Mouse (Mus musculus): ENCODE data around the gene Papss1. TPM values are rescaled to one million over a fixed set of nuclear protein-coding genes. Genes with fewer than 3 reads are reported as not detected.

The Papss1 gene
- polyA plus RNA-seq, 1 experiment from 2014 or later, result 7.9 TPM

DNA sequence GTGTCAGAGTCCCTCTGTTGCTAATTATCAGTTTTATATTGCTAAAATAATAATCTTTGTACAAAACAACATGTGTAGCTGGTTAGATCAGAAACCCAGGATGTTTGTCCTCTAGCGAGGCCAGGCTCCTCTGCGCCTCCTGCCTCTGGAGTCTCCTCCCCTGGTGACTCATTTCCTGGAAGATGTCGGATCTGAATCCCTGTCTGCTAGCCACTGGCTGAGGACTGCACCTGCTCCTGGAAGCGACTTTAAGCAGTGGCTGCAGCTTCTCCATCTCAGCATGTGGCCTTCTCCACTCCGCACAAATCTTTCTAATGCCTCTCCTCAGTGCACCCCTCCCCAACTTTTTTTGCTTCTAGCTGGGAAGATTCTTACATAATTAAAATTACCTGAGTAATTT is 71.6 kb downstream of the Papss1 start:
- Histone ChIP-seq H3K4me2 (no peak overlapping the region), H3K4me3 (replicated peaks) (no peak overlapping the region), H3K27ac (replicated peaks) (no peak overlapping the region), H3K4me1 (replicated peaks) (no peaks in the 10 kb centered on the region), H3K9me3 (replicated peaks) (no peaks in the 10 kb centered on the region), H3K36me3 (replicated peaks) (no peaks in the 10 kb centered on the region), H3K27me3 (no peaks in the 10 kb centered on the region), H3K9ac (no peak overlapping the region)
- no peak for ATAC-seq (ENCODE audit: insufficient read depth)
- 57% methylated on average over 5 of the region's 5 CpGs for WGBS (ENCODE audit: insufficient replicate concordance)

- Histone ChIP-seq H3K4me2 (no peak overlapping the region), H3K9me3 (replicated peaks) (no peaks in the 10 kb centered on the region), H3K4me1 (replicated peaks) (no peaks in the 10 kb centered on the region), H3K36me3 (replicated peaks) (no peaks in the 10 kb centered on the region), H3K27ac (replicated peaks) (no peak overlapping the region), H3K4me3 (replicated peaks) (no peak overlapping the region), H3K9ac (no peak overlapping the region), H3K27me3 (no peaks in the 10 kb centered on the region)
- 66% methylated on average over 3 of the region's 3 CpGs for WGBS (ENCODE audit: insufficient replicate concordance)
- no peak for ATAC-seq (ENCODE audit: insufficient read depth)
Observed at GRCm38 (mm10) chr3:131637008-131637407, 72.4 kb downstream of the Papss1 start.

- no peaks in the 10 kb centered on the region for H3K27me3 ChIP-seq
- WGBS (ENCODE audit: insufficient replicate concordance), result 38% methylated on average over 10 of the region's 10 CpGs
- H3K4me3 ChIP-seq (replicated peaks), result no peak overlapping the region
- no peaks in the 10 kb centered on the region for H3K4me1 ChIP-seq (replicated peaks)
- H3K9ac ChIP-seq, result no peak overlapping the region
- H3K36me3 ChIP-seq (replicated peaks), result no peaks in the 10 kb centered on the region
- no peak overlapping the region for H3K27ac ChIP-seq (replicated peaks)
- no peaks in the 10 kb centered on the region for H3K9me3 ChIP-seq (replicated peaks)
- no peak for ATAC-seq (ENCODE audit: insufficient read depth)
- no peak overlapping the region for H3K4me2 ChIP-seq
Observed at GRCm38 (mm10) chr3:131637664-131638063, 73.1 kb downstream of the Papss1 start.

- ATAC-seq (ENCODE audit: insufficient read depth), result no peak
- 69% methylated on average over 7 of the region's 7 CpGs for WGBS (ENCODE audit: insufficient replicate concordance)
- no peak overlapping the region for H3K4me3 ChIP-seq (replicated peaks)
- no peak overlapping the region for H3K9ac ChIP-seq
- H3K9me3 ChIP-seq (replicated peaks), result no peaks in the 10 kb centered on the region
- H3K4me1 ChIP-seq (replicated peaks), result no peaks in the 10 kb centered on the region
- H3K36me3 ChIP-seq (replicated peaks), result no peaks in the 10 kb centered on the region
- H3K27me3 ChIP-seq, result no peaks in the 10 kb centered on the region
- no peak overlapping the region for H3K27ac ChIP-seq (replicated peaks)
- no peak overlapping the region for H3K4me2 ChIP-seq
Observed at GRCm38 (mm10) chr3:131638216-131638615, 73.6 kb downstream of the Papss1 start.

- H3K4me2 ChIP-seq, result no peak overlapping the region
- no peak for ATAC-seq (ENCODE audit: insufficient read depth)
- 33% methylated on average over 20 of the region's 20 CpGs for WGBS (ENCODE audit: insufficient replicate concordance)
- no peaks in the 10 kb centered on the region for H3K27me3 ChIP-seq
- H3K9ac ChIP-seq, result no peak overlapping the region
- H3K36me3 ChIP-seq (replicated peaks), result no peaks in the 10 kb centered on the region
- no peaks in the 10 kb centered on the region for H3K4me1 ChIP-seq (replicated peaks)
- H3K9me3 ChIP-seq (replicated peaks), result no peaks in the 10 kb centered on the region
- H3K27ac ChIP-seq (replicated peaks), result no peak overlapping the region
- no peak overlapping the region for H3K4me3 ChIP-seq (replicated peaks)
Observed at GRCm38 (mm10) chr3:131642681-131643292, 78.2 kb downstream of the Papss1 start.

DNA sequence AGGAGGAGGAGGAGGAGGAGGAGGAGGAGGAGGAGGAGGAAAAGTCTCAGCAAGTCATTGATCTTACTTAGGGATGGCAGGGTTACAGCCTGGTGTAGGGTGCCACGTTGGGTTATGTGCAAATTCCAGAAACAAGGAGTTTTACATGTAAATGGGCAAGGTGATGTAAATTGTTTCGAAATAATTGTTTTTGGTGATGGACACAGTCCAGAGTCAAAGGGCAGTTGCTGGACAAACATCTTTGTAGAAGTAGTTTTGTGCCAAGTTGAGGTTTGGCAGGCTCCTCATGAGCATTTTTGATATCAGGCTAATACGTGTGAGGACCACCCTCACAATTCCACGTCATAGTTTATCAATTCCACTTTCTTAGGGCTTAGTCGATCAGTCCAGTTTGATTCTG is 80.6 kb downstream of the Papss1 start:
- Histone ChIP-seq H3K4me2 (no peak overlapping the region), H3K36me3 (replicated peaks) (no peaks in the 10 kb centered on the region), H3K27me3 (no peaks in the 10 kb centered on the region), H3K4me1 (replicated peaks) (no peaks in the 10 kb centered on the region), H3K9ac (no peak overlapping the region), H3K4me3 (replicated peaks) (no peak overlapping the region), H3K27ac (replicated peaks) (no peak overlapping the region), H3K9me3 (replicated peaks) (no peaks in the 10 kb centered on the region)
- 57% methylated on average over 5 of the region's 5 CpGs for WGBS (ENCODE audit: insufficient replicate concordance)
- no peak for ATAC-seq (ENCODE audit: insufficient read depth)

GRCm38 (mm10) chr3:131654366-131654765 is 89.8 kb downstream of the Papss1 start:
- Histone ChIP-seq H3K9ac (no peak overlapping the region), H3K4me3 (replicated peaks) (no peak overlapping the region), H3K36me3 (replicated peaks) (no peaks in the 10 kb centered on the region), H3K4me2 (no peak overlapping the region), H3K27ac (replicated peaks) (no peak overlapping the region), H3K9me3 (replicated peaks) (no peaks in the 10 kb centered on the region), H3K4me1 (replicated peaks) (no peaks in the 10 kb centered on the region), H3K27me3 (no peaks in the 10 kb centered on the region)
- WGBS (ENCODE audit: insufficient replicate concordance), result 73% methylated on average over 3 of the region's 3 CpGs
- no peak for ATAC-seq (ENCODE audit: insufficient read depth)

- no peaks in the 10 kb centered on the region for H3K4me1 ChIP-seq (replicated peaks)
- H3K9ac ChIP-seq, result no peak overlapping the region
- WGBS (ENCODE audit: insufficient replicate concordance), result 47% methylated on average over 6 of the region's 6 CpGs
- no peak for ATAC-seq (ENCODE audit: insufficient read depth)
- no peaks in the 10 kb centered on the region for H3K9me3 ChIP-seq (replicated peaks)
- no peak overlapping the region for H3K27ac ChIP-seq (replicated peaks)
- H3K36me3 ChIP-seq (replicated peaks), result no peaks in the 10 kb centered on the region
- no peak overlapping the region for H3K4me3 ChIP-seq (replicated peaks)
- no peaks in the 10 kb centered on the region for H3K27me3 ChIP-seq
- H3K4me2 ChIP-seq, result no peak overlapping the region
Observed at GRCm38 (mm10) chr3:131656032-131656431, 91.5 kb downstream of the Papss1 start.

DNA sequence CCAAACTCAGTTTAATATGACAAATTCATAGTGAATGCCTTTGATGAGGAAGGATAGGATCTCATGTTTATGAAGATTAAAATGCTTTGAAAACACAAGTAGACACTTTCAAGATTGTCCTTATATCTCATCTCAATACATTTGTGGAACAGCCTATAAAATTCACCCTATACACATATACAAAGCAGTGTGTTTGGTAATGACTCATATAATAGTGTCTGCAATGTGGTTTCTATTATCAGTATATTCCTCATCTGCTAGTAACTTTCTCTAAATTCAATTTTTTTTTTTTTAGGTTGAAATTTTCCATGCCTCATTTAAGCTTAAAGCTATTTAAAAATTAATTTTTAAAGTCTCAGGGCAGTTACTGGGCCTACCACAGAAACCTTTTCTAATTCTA is 95.6 kb downstream of the Papss1 start:
- ATAC-seq (ENCODE audit: insufficient read depth), result no peak
- H3K4me3 ChIP-seq (replicated peaks), result no peak overlapping the region

GRCm38 (mm10) chr3:131660629-131661028 is 96.1 kb downstream of the Papss1 start:
- Histone ChIP-seq H3K9me3 (replicated peaks) (no peaks in the 10 kb centered on the region), H3K4me3 (replicated peaks) (no peak overlapping the region), H3K27me3 (no peaks in the 10 kb centered on the region), H3K9ac (no peak overlapping the region), H3K36me3 (replicated peaks) (no peaks in the 10 kb centered on the region), H3K27ac (replicated peaks) (no peak overlapping the region), H3K4me2 (no peak overlapping the region), H3K4me1 (replicated peaks) (no peaks in the 10 kb centered on the region)
- no peak for ATAC-seq (ENCODE audit: insufficient read depth)
- WGBS (ENCODE audit: insufficient replicate concordance), result 55% methylated on average over 4 of the region's 4 CpGs

More for the DNA sequence above, 95.6 kb downstream of the Papss1 start:
- no peaks in the 10 kb centered on the region for H3K4me1 ChIP-seq (replicated peaks)
- no peak overlapping the region for H3K4me2 ChIP-seq
- H3K36me3 ChIP-seq (replicated peaks), result no peaks in the 10 kb centered on the region
- H3K27ac ChIP-seq (replicated peaks), result no peak overlapping the region
- no peak overlapping the region for H3K9ac ChIP-seq
- no peaks in the 10 kb centered on the region for H3K9me3 ChIP-seq (replicated peaks)
- no peaks in the 10 kb centered on the region for H3K27me3 ChIP-seq

DNA sequence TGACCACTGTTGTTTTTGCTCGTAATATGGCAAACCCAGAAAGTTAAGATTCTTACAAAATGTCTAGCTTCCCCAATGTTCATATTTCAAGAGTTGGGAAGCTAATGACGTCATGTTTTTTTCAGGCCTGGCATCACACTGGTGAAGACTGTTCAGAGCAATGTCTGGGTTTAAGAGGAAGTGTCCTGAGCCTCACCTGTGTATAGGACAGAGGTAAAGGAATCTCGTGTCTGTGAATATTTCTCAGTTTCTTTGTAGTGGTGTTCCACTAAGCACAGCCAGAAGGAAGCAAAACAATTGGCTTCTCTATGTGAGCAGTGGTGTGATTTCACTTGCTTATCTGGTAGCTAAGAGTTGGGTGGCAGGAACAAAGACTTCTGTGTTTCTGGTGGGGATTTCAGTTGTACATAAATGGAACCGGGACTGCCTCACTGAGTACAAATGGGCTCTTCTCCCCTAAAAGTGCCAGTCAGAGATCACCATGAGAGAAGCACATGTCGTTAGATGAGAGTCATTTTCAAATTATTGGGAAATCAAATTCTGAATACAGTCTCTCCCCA is 98.1 kb downstream of the Papss1 start:
- whole genome bisulfite sequencing (ENCODE audit: insufficient replicate concordance), result 55% methylated on average over 5 of the region's 5 CpGs
- Histone ChIP-seq H3K9me3 (replicated peaks) (no peaks in the 10 kb centered on the region), H3K27me3 (no peaks in the 10 kb centered on the region), H3K27ac (replicated peaks) (no peak overlapping the region), H3K9ac (no peak overlapping the region), H3K4me1 (replicated peaks) (no peaks in the 10 kb centered on the region), H3K36me3 (replicated peaks) (no peaks in the 10 kb centered on the region), H3K4me3 (replicated peaks) (no peak overlapping the region), H3K4me2 (no peak overlapping the region)
- ATAC-seq (ENCODE audit: insufficient read depth), result no peak

GRCm38 (mm10) chr3:131669910-131670309 is 105.3 kb downstream of the Papss1 start:
- WGBS (ENCODE audit: insufficient replicate concordance), result 38% methylated on average over 1 of the region's 1 CpGs
- H3K27ac ChIP-seq (replicated peaks), result no peak overlapping the region
- ATAC-seq (ENCODE audit: insufficient read depth), result no peak

More at GRCm38 (mm10) chr3:131669910-131670309, 105.3 kb downstream of the Papss1 start:
- Histone ChIP-seq H3K4me1 (replicated peaks) (no peaks in the 10 kb centered on the region), H3K36me3 (replicated peaks) (no peaks in the 10 kb centered on the region), H3K4me2 (no peak overlapping the region), H3K4me3 (replicated peaks) (no peak overlapping the region), H3K9ac (no peak overlapping the region), H3K27me3 (no peaks in the 10 kb centered on the region), H3K9me3 (replicated peaks) (no peaks in the 10 kb centered on the region)

Data from liver, embryonic 15.5 days (tissue).